In the genomic region with DNA sequence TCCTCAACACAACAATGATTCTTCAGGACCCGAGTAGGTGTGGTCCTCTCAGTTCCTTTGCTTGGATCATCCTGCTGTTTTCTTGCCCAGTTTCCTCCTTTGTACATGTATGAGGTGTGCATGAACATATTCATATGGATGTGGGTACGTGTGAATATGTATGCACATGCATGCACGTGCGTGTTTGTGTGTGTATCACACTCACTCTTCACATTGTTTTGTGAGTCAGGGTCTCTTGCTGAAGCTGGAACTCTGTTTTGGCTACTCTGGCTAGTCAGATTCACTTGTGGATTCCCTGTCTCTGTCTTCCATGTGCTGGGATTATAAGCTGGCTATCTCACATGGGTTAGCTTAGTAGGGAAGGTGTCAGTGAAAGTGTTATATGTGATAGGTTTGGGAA, we compare ENCODE assay signal across 27 mouse cellular contexts.
"Had no signal": no experiment of that assay in that cellular context is flagged by ENCODE, and none has a peak within 500 bp of the region (broad histone marks: within the 10 kb centered on the region; RNA-seq: fewer than 3 reads in every experiment).

No protein-coding gene starts in this region.

- DNase-seq: cerebellum, adult 2 months; cerebellum, adult 8-10 months; cerebellum, adult 9-10 months; cerebellum, adult 9-11 months; cerebellum, postnatal 10 days; cerebellum, postnatal 14 days; cerebellum, postnatal 25 days; cerebellum, postnatal 36 days; embryo, embryonic 11 days; forebrain, postnatal 0 days; gastrocnemius, adult 2 months; gastrocnemius, postnatal 10 days; gastrocnemius, postnatal 14 days; gastrocnemius, postnatal 25 days; gastrocnemius, postnatal 36 days; heart, adult 2 months had no signal

- H3K4me1 ChIP-seq: embryonic facial prominence, embryonic 10.5 days; embryonic facial prominence, embryonic 12.5 days; embryonic facial prominence, embryonic 13.5 days; embryonic facial prominence, embryonic 15.5 days; forebrain, embryonic 10.5 days; forebrain, embryonic 12.5 days; forebrain, embryonic 13.5 days; forebrain, embryonic 15.5 days had no signal

- H3K9ac ChIP-seq: embryonic facial prominence, embryonic 12.5 days; embryonic facial prominence, embryonic 13.5 days; embryonic facial prominence, embryonic 15.5 days; forebrain, embryonic 12.5 days; forebrain, embryonic 13.5 days; forebrain, embryonic 15.5 days; forebrain, postnatal 0 days had no signal

- H3K36me3 ChIP-seq: embryonic facial prominence, embryonic 10.5 days; embryonic facial prominence, embryonic 12.5 days; embryonic facial prominence, embryonic 13.5 days; embryonic facial prominence, embryonic 15.5 days; forebrain, embryonic 10.5 days; forebrain, embryonic 12.5 days; forebrain, embryonic 15.5 days had no signal

- H3K4me3 ChIP-seq: embryonic facial prominence, embryonic 10.5 days; embryonic facial prominence, embryonic 12.5 days; embryonic facial prominence, embryonic 13.5 days; embryonic facial prominence, embryonic 15.5 days; erythroblast, embryonic 14.5 days; forebrain, embryonic 10.5 days; forebrain, embryonic 12.5 days; forebrain, embryonic 13.5 days; forebrain, embryonic 15.5 days; gastrocnemius, adult 2 months; heart, adult 2 months had no signal

- H3K27me3 ChIP-seq: embryonic facial prominence, embryonic 12.5 days; embryonic facial prominence, embryonic 13.5 days; embryonic facial prominence, embryonic 15.5 days; forebrain, embryonic 12.5 days; forebrain, embryonic 13.5 days; forebrain, embryonic 15.5 days had no signal

- ATAC-seq: forebrain, embryonic 13.5 days; forebrain, embryonic 14.5 days; forebrain, embryonic 15.5 days; forebrain, embryonic 16.5 days; forebrain, postnatal 0 days had no signal

- H3K27ac ChIP-seq: embryonic facial prominence, embryonic 10.5 days; embryonic facial prominence, embryonic 12.5 days; embryonic facial prominence, embryonic 13.5 days; embryonic facial prominence, embryonic 15.5 days; forebrain, embryonic 10.5 days; forebrain, embryonic 12.5 days; forebrain, embryonic 13.5 days; forebrain, embryonic 15.5 days; gastrocnemius, adult 2 months; heart, adult 2 months had no signal

- H3K9me3 ChIP-seq: embryonic facial prominence, embryonic 10.5 days; embryonic facial prominence, embryonic 12.5 days; embryonic facial prominence, embryonic 13.5 days; embryonic facial prominence, embryonic 15.5 days; forebrain, embryonic 10.5 days; forebrain, embryonic 12.5 days; forebrain, embryonic 13.5 days; forebrain, embryonic 15.5 days had no signal

- H3K4me2 ChIP-seq: embryonic facial prominence, embryonic 12.5 days; embryonic facial prominence, embryonic 13.5 days; embryonic facial prominence, embryonic 15.5 days; forebrain, embryonic 12.5 days; forebrain, embryonic 13.5 days; forebrain, embryonic 15.5 days had no signal
